Mouse (Mus musculus) embryonic facial prominence, embryonic 14.5 days (tissue): Measurements from ENCODE around the gene Trim63. TPM values are rescaled to one million over a fixed set of nuclear protein-coding genes. Genes with fewer than 3 reads are reported as not detected.
A peak's percentile ranks its signal among the peaks of the same experiment; 100 is the strongest.

ENCODE experiments used
- ATAC-seq: fragments of 200-750 bp; cut with Nextera tagmentation; 2 replicates; pipeline ENCODE4 v1.8.0; 2017; ENCODE audit warnings: low read depth, moderate number of reproducible peaks, moderate TSS enrichment
- DNase-seq: peaks from one replicate; pipeline ENCODE4 v3.0.0-alpha.2; 2015; ENCODE audit warnings: low spot score
- H3K27ac ChIP-seq: fragments of 300-500 bp; sonication (generic); replicated peaks from 2 replicates; pipeline ENCODE4 v1.5.1; 2014; ENCODE audit warnings: low read depth, mild to moderate bottlenecking, low read length, moderate library complexity
- H3K27me3 ChIP-seq: fragments of 300-500 bp; sonication (generic); replicated peaks from 2 replicates; pipeline ENCODE4 v1.6.1; 2014; ENCODE audit warnings: low read length; ENCODE audit not compliant: control insufficient read depth, insufficient read depth
- H3K36me3 ChIP-seq: fragments of 300-500 bp; sonication (generic); 2 replicates; pipeline ENCODE4 v1.6.1; 2014; ENCODE audit warnings: low read length, mixed read lengths; ENCODE audit not compliant: control insufficient read depth, insufficient read depth
- H3K4me1 ChIP-seq: fragments of 300-500 bp; sonication (generic); 2 replicates; pipeline ENCODE4 v1.6.1; 2014; ENCODE audit warnings: antibody characterized with exemption, low read length; ENCODE audit not compliant: control insufficient read depth, insufficient read depth
- H3K4me2 ChIP-seq: fragments of 300-500 bp; sonication (generic); 2 replicates; pipeline ENCODE4 v1.6.1; 2014; ENCODE audit warnings: low read depth, mild to moderate bottlenecking, low read length, moderate library complexity, mixed read lengths
- H3K4me3 ChIP-seq: fragments of 300-500 bp; sonication (generic); 2 replicates; pipeline ENCODE4 v1.5.1; 2014; ENCODE audit warnings: low read depth, mild to moderate bottlenecking, low read length
- H3K9ac ChIP-seq: fragments of 300-500 bp; sonication (generic); 2 replicates; pipeline ENCODE4 v1.6.1; 2014; ENCODE audit warnings: low read depth, mild to moderate bottlenecking, low read length, moderate library complexity, mixed read lengths
- H3K9me3 ChIP-seq: fragments of 300-500 bp; sonication (generic); 2 replicates; pipeline ENCODE4 v1.6.1; 2016; ENCODE audit warnings: low read length; ENCODE audit not compliant: control insufficient read depth
- WGBS: fragments of 180-500 bp; shearing (Covaris S2); extraction: QIAGEN DNeasy Blood & Tissue Kit; methylation state at CpG from one replicate; pipeline ENCODE4 v1.1.7; 2014; 5-methylcytosine and 5-hydroxymethylcytosine counted together
- polyA plus RNA-seq: library from polyadenylated mRNA; unstranded; fragments of >200 nt; fragmentation: Nextera tagmentation; extraction: Ambion mirVana; gene quantifications from 2 replicates; pipeline ENCODE4 v1.2.1, GENCODE M21; 2014

Gene Trim63
- polyA plus RNA-seq, 1 experiment from 2014 or later: 2.5 TPM

- no peak for ATAC-seq
- WGBS: 3% methylated on average over 54 of the region's 61 CpGs
- no peaks in the 10 kb centered on the region for H3K36me3 ChIP-seq
- H3K27ac ChIP-seq: no peak within 1 kb of the TSS
- peak within 1 kb of the TSS; percentile 54 for H3K4me2 ChIP-seq
- peak within 1 kb of the TSS; percentile 30 for H3K4me3 ChIP-seq
- DNase-seq: no peak
- H3K27me3 ChIP-seq: peaks cover 47% of the 10 kb centered on the region
- peaks cover 8% of the 10 kb centered on the region; the same call in 1 of the 2 replicates for H3K4me1 ChIP-seq
- no peak within 1 kb of the TSS; the same call in 1 of the 2 replicates for H3K9ac ChIP-seq
- H3K9me3 ChIP-seq: 0 out of 2 replicates have a peak, but pooled peaks cover 5% of the 10 kb centered on the region
Measured at GRCm38 (mm10) chr4:134343071-134344031, 28.4 kb downstream of the Trim63 start, which contains the start of gene Slc30a2. TSS of gene Slc30a2 (plus strand) at chr4:134343181.

- peaks cover 47% of the 10 kb centered on the region for H3K27me3 ChIP-seq
Measured at GRCm38 (mm10) chr4:134344620-134345019, 29.7 kb downstream of the Trim63 start.

GRCm38 (mm10) chr4:134345802-134346201 is 30.9 kb downstream of the Trim63 start:
- no peak for ATAC-seq
- no peak for DNase-seq
- H3K4me3 ChIP-seq: no peak overlapping the region
- WGBS: 86% methylated on average over 15 of the region's 15 CpGs
- peaks cover 47% of the 10 kb centered on the region for H3K27me3 ChIP-seq
- 0 out of 2 replicates have a peak, but pooled peaks cover 5% of the 10 kb centered on the region for H3K9me3 ChIP-seq
- no peak overlapping the region for H3K9ac ChIP-seq
- no peak overlapping the region for H3K4me2 ChIP-seq
- no peaks in the 10 kb centered on the region for H3K36me3 ChIP-seq
- no peak overlapping the region for H3K27ac ChIP-seq
- H3K4me1 ChIP-seq: peaks cover 8% of the 10 kb centered on the region; the same call in 1 of the 2 replicates

More at GRCm38 (mm10) chr4:134344620-134345019, 29.7 kb downstream of the Trim63 start:
- no peak overlapping the region for H3K9ac ChIP-seq
- ATAC-seq (no peak), DNase-seq (no peak)
- H3K4me1 ChIP-seq: peaks cover 8% of the 10 kb centered on the region; the same call in 1 of the 2 replicates
- H3K9me3 ChIP-seq: 0 out of 2 replicates have a peak, but pooled peaks cover 5% of the 10 kb centered on the region
- H3K27ac ChIP-seq: no peak overlapping the region
- WGBS: 39% methylated on average over 3 of the region's 3 CpGs
- no peaks in the 10 kb centered on the region for H3K36me3 ChIP-seq
- no peak overlapping the region for H3K4me3 ChIP-seq
- H3K4me2 ChIP-seq: no peak overlapping the region

GRCm38 (mm10) chr4:134348078-134348477 is 33.2 kb downstream of the Trim63 start:
- DNase-seq: no peak
- H3K27ac ChIP-seq: no peak overlapping the region
- 72% methylated on average over 11 of the region's 11 CpGs for WGBS

GRCm38 (mm10) chr4:134348545-134348944 is 33.6 kb downstream of the Trim63 start:
- ATAC-seq (no peak), DNase-seq (no peak)
- H3K27ac ChIP-seq: no peak overlapping the region
- H3K36me3 ChIP-seq: no peaks in the 10 kb centered on the region
- 70% methylated on average over 5 of the region's 5 CpGs for WGBS
- H3K9me3 ChIP-seq: no peaks in the 10 kb centered on the region
- no peak overlapping the region for H3K4me2 ChIP-seq
- H3K9ac ChIP-seq: no peak overlapping the region
- no peak overlapping the region for H3K4me3 ChIP-seq
- H3K27me3 ChIP-seq: peaks cover 26% of the 10 kb centered on the region
- 0 out of 2 replicates have a peak, but pooled peaks cover under 1% of the 10 kb centered on the region for H3K4me1 ChIP-seq

More at GRCm38 (mm10) chr4:134348078-134348477, 33.2 kb downstream of the Trim63 start:
- H3K9ac ChIP-seq: no peak overlapping the region
- H3K27me3 ChIP-seq: peaks cover 31% of the 10 kb centered on the region
- no peaks in the 10 kb centered on the region for H3K36me3 ChIP-seq
- ATAC-seq: no peak
- no peak overlapping the region for H3K4me3 ChIP-seq
- H3K4me2 ChIP-seq: no peak overlapping the region
- peaks cover 5% of the 10 kb centered on the region; the same call in 1 of the 2 replicates for H3K4me1 ChIP-seq
- no peaks in the 10 kb centered on the region for H3K9me3 ChIP-seq

- WGBS: 86% methylated on average over 7 of the region's 7 CpGs
- no peak overlapping the region for H3K4me3 ChIP-seq
- no peak overlapping the region for H3K4me2 ChIP-seq
- H3K36me3 ChIP-seq: no peaks in the 10 kb centered on the region
- H3K27me3 ChIP-seq: peaks cover 14% of the 10 kb centered on the region
- H3K9ac ChIP-seq: no peak overlapping the region
- H3K9me3 ChIP-seq: no peaks in the 10 kb centered on the region
- DNase-seq (no peak), ATAC-seq (no peak)
- H3K4me1 ChIP-seq: no peaks in the 10 kb centered on the region
- H3K27ac ChIP-seq: no peak overlapping the region
Measured at GRCm38 (mm10) chr4:134349829-134350228, 34.9 kb downstream of the Trim63 start.

GRCm38 (mm10) chr4:134350641-134351040 is 35.7 kb downstream of the Trim63 start:
- DNase-seq: no peak
- no peak for ATAC-seq
- WGBS: 90% methylated on average over 6 of the region's 6 CpGs
- Histone ChIP-seq H3K4me3 (no peak overlapping the region), H3K27me3 (peaks cover 6% of the 10 kb centered on the region; the same call in 1 of the 2 replicates), H3K9me3 (no peaks in the 10 kb centered on the region), H3K9ac (no peak overlapping the region), H3K36me3 (no peaks in the 10 kb centered on the region), H3K4me2 (no peak overlapping the region), H3K27ac (no peak overlapping the region), H3K4me1 (no peaks in the 10 kb centered on the region)

GRCm38 (mm10) chr4:134351329-134352260 is 36.7 kb downstream of the Trim63 start:
- WGBS: 37% methylated on average over 16 of the region's 18 CpGs
- Histone ChIP-seq H3K27me3 (no peaks in the 10 kb centered on the region; the same call in 1 of the 2 replicates), H3K27ac (no peak overlapping the region), H3K4me3 (no peak overlapping the region), H3K36me3 (no peaks in the 10 kb centered on the region), H3K9me3 (no peaks in the 10 kb centered on the region), H3K4me1 (peaks cover 6% of the 10 kb centered on the region; the same call in 1 of the 2 replicates), H3K4me2 (no peak overlapping the region), H3K9ac (no peak overlapping the region)
- DNase-seq: no peak
- ATAC-seq: no peak
